Mouse (Mus musculus): ENCODE measurements at regions not wholly inside any gene's neighbourhood (a gene's known extent, or its start where the extent isn't known, plus 50 kb on each side); places are given as distances from the start of the nearest gene placed in this dataset.

DNA sequence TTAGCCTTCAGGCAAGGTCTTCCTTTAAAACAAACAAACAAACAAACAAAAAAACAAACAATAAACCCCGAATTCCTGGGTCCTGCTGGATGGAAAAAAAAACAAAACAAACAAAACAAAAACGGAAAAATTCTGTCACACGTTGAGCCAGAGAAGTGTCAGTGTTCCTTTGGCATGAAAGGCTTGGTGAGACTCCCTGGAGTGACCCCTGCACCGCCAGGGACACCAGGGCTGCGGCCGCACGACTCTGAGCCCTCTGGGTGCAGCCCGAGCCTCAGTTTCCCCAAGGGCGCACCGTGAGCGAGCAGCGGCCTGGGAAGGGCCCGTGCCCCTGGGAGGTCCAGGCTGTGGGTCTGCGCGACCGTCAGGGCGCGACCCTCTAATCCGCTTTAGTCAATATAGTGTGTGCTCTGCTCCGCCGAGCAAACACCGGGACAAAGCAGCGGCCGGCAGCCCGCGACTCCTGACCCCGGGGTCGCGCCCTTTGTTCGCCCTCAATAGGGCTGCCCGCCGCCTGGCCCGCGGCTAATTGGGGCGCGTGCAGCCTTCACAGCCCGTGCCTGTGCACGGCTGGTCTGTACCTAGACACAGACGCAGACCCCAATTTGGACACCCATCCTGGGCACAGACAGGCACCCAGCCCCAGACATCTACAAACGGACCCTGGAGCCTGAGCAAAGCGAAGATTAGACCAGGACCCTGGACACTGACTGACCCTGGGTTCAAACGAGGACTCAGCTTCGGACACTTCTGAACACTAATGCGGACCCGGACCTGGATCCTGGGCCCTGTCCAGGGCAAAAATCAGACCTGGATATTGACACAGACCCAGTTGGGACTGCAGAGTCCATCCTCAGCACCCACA is 74.0 kb upstream of the Ppara start:
- no peak for DNase-seq (ENCODE audit: low spot score)

DNA sequence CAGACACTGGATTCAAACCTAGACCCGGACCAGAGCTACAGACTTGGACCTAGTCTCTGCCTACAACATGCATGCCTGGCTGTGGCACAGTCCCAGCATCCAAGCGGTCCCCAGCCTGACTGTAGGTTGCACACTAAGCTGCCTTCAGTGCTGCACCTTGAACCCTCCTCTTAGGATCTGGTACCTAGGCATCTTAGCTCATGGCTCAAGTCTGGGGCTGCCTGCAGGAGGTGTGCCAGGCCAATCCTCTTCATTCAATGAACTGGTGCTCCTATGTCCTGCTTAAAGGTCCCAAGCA is 73.4 kb upstream of the Ppara start:
- DNase-seq (ENCODE audit: low spot score) = no peak

- no peak for DNase-seq (ENCODE audit: low spot score)
Measured at GRCm38 (mm10) chr15:85661771-85662170, 73.0 kb upstream of the Ppara start.

- DNase-seq (ENCODE audit: low spot score) = no peak
Measured at GRCm38 (mm10) chr15:85662271-85662670, 72.5 kb upstream of the Ppara start.

DNA sequence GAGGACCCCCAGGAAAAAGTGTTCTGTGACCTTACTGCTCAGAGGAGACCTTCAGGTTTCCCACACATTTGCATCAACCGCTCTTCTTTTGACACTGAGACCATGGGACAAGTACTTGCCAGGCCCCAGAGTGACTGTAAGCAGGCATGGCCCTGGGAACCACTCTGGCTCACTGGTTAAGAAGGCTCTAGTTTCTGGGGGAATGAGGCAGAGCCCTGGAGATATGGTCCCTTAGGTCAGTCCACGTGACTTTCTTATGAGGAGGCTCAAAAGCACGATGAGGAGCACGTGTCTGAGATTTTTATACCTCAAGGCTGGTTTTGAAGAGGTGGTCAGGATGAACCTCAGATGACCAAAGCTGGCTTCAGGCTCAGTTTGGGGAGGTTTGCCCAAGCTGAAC is 72.1 kb upstream of the Ppara start:
- no peak for DNase-seq (ENCODE audit: low spot score)

GRCm38 (mm10) chr15:85663757-85664431 is 70.9 kb upstream of the Ppara start:
- DNase-seq (ENCODE audit: low spot score) = no peak

DNA sequence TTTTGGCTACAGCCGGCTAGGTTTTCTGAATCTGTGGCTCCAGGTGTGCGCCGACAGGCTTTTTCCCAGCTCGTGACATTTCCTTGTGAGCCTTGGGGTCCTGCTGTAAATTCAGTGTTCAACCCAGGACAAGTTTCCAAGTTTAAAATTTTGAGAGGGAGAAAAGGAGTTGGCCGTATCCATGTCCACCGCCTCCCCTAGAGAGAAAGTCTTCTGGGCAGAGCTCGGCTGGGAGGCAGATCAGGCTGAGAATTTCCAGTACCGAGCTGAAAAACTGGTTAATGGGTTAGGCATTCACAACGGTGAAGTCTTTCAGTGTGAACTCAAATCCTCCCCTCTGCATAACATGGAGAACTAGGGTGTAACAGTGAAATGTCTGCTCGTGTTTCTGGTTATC is 70.4 kb upstream of the Ppara start:
- peak; percentile 27 for DNase-seq (ENCODE audit: low spot score)

DNA sequence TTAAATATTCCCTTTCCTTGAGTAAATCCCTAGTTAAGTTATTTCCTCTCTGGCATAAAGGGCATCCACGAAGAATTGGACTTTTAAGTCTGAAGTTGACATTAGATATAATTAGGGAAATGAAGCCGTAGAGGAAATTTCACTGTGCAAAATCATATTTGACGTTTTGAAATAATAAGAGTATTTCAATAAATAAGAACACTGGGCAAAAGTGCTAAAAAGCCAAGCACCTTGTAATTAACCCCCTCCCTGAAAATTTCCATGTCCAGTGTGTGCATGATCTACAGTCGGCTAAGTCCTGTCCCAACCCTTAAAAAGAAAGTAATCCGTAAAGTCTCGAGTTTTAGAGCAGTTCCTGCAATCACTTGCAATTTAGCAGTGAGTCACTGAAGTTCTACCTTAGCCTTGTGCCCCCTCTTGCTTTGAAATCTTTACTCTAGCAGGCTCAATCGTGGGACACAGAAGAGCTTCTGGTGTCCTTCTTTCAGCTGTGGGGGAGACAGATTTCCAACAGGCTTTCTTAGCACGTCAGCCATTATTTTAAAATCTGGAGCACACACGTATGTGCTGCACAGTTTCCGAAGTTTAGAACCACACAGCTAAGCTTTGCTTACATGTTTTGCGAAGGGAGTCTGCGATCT is 69.5 kb upstream of the Ppara start:
- DNase-seq (ENCODE audit: low spot score) = no peak

DNA sequence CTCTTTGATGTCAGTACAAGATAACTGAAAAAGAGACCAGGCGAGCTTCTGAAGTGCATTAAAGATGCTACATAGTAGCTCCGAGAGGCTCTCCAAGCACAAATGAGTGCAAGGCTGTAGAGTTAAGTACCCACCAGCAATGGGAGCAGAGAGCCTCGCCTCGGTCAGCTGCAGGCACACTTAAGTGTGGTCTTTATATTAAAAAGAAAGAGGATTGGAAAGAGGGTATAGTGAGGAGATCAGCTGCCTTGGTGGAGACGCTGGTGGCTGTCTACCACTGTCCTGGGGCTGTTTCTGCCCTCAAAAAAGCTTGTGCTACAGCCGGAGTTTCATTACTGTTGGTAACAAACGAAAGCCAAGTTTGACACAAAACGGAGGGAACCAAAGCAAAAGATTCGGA is 68.3 kb upstream of the Ppara start:
- no peak for DNase-seq (ENCODE audit: low spot score)

DNA sequence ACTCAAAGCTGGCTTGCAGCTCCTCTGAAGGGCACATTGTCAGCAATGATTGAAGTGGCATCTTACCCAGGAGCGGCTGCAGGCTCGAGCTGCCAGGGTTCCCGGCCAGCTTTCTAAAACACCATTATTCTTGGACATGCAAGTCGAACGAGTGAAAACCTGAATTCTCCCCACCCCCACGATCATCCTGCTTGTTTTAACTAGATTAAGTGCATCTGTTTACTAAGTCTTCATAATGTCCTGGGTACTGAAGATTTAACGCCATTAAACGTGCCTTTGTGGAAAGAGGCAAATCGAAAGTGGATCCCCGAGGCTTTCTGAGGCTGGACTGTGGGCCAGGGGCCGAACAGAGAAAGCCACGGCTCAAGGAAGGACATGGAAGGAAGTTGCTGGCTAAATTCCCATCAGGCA is 67.4 kb upstream of the Ppara start:
- DNase-seq (ENCODE audit: low spot score) = no peak

GRCm38 (mm10) chr15:85667906-85668590 is 66.7 kb upstream of the Ppara start:
- DNase-seq (ENCODE audit: low spot score) = no peak

- DNase-seq (ENCODE audit: low spot score) = peak; percentile 32
Measured at GRCm38 (mm10) chr15:85668871-85669651, 65.7 kb upstream of the Ppara start.

DNA sequence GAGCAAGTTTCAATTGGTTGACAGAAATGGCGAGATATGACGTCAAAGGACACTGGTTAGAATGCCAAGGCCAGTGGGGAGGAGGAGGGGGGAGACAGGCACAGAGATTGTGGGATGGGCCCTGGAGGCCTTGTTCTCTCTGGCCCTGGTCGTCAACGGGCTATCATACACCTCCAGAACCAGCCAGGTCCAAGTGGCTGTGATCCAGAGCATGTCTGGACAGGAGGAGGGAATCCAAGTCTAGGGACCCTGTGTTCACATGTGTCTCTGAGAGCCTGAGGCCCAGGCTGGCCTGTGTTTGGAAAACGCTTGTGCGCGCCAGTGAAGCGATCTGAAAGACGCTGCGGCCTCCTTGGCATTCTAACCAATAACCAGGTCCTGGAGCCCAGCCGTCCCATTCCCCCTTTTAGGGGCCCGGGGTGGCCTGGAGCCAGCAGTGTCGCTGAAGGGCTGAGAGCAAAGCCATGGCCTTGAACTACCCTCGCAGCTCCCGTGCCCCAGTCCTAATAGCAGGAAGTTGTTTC is 65.1 kb upstream of the Ppara start:
- DNase-seq (ENCODE audit: low spot score) = peak; percentile 83

DNA sequence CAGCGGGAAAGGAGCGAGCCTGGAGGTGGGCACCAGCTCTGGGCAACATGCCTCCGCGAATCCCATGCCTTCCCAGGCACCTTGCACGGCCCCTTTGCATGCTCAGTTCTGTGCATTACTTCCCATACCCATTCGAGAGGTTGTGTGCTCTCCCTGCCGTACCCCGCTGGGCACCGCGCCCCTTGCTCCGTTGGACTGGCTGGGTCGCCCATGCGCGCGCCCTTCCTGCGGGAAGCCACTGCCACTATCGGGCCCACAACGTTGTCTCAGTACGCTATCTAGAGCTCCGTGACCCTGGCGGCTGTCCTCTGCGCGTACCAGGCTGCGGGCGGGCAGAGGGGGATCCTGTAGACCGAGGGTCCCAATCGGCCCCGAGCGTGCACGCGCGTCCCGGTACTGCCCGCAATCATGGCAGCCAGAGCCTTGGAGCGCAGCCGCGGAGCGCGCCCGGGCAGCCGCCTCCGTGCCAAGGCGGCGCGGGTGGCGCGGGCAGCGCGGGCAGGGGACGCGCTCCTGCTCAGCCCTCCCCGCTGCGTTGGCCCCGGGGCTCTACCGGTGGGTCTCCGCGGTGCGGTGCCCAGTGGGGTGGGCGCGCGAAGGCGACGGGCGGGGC is 64.5 kb upstream of the Ppara start:
- DNase-seq (ENCODE audit: low spot score) = peak; percentile 81

DNA sequence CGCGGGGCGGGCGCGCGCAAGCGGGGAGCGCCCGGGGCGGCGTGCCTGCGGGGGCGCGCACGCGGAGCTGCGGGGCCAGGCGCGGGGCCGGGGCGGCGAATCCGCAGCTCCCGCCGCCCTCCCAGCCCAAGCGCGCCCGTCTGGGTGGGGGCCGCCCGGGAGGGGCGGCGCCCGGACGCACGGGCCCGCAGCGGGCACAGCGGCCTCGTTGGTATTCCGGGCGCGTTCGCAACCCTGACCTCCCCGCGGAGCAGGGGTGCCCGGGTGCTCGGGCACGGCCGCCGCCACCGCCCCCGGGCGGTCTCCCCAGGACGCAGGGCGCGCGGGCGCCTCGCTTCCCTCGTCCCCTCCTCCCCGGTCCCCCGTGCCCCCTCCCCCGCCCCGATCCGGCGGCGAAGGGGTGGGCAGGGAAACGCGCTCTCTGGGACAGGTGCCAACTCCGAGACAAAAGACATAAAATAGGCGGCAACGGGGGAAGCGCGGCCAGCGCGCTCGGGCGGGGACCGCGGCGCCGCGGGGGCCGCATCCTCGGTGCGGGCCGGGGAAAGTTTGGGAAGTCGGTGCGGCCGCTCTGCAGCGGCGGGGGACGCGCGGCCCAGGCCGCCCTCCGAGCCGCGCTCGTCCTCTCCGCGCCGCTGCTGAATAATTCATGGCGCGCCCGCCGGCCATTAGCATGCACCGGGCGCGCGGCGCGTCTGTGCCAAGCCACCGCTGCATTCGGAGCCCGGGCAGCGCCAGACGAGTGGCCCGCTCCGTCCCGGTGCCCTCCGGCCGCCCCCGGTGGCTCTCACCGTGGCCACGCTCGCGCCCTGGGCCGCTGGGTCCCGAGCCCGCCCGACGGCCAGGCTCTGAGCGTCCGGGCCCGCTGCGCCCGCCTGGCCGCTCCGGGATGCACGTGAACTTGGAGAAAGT is 63.7 kb upstream of the Ppara start:
- peak; percentile 94 for DNase-seq (ENCODE audit: low spot score)

DNA sequence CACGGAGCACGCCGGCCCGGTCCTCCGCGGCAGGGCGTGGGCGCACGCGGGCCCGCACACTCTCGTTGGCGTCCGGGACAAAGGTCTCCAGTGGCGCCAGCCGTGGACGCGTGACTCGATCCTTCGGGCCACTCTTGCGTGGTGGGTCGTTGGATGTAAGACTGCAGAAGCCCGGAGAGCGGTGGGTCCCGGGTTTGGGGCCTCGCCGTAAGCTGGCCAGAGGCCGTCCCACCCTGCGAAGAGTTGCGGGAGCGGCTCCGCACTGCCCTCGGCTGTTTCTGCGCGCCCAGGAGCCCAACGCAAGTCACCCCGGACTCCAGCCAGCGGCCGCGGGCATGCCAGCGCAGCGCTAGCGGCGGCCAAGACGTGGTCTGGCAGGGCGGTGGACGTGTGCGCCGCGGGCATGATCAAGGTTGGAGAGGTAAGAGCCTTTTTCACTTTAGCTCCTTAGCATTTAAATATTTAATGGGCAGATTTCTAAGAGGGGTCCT is 63.0 kb upstream of the Ppara start:
- DNase-seq (ENCODE audit: low spot score) = no peak

GRCm38 (mm10) chr15:85672376-85672775 is 62.4 kb upstream of the Ppara start:
- DNase-seq (ENCODE audit: low spot score) = no peak

GRCm38 (mm10) chr15:85672931-85673330 is 61.9 kb upstream of the Ppara start:
- no peak for DNase-seq (ENCODE audit: low spot score)

GRCm38 (mm10) chr15:85673506-85673905 is 61.3 kb upstream of the Ppara start:
- DNase-seq (ENCODE audit: low spot score) = no peak

All from ovary, postnatal 36 days (tissue).